Mouse (Mus musculus) heart, embryonic 16.5 days (tissue): ENCODE measurements at regions not wholly inside any gene's neighbourhood (a gene's known extent, or its start where the extent isn't known, plus 50 kb on each side); places are given as distances from the start of the nearest gene placed in this dataset.

ENCODE experiments used
- ATAC-seq: fragments of 200-750 bp; cut with Nextera tagmentation; replicated peaks from 2 replicates; pipeline ENCODE4 v1.8.0; 2017; ENCODE audit warnings: moderate number of reproducible peaks; ENCODE audit not compliant: insufficient read depth, low FRiP score; ENCODE audit errors: extremely low read depth
- H3K27ac ChIP-seq: fragments of 300-500 bp; sonication (generic); 2 replicates; pipeline ENCODE4 v1.5.1; 2014; ENCODE audit warnings: mild to moderate bottlenecking, low read length, control low read depth, moderate library complexity
- H3K27me3 ChIP-seq: fragments of 300-500 bp; sonication (generic); 2 replicates; pipeline ENCODE4 v1.6.1; 2014; ENCODE audit warnings: low read length, mixed read lengths; ENCODE audit not compliant: control insufficient read depth, insufficient read depth
- H3K36me3 ChIP-seq: fragments of 300-500 bp; sonication (generic); 2 replicates; pipeline ENCODE4 v1.6.1; 2014; ENCODE audit not compliant: control insufficient read depth, insufficient read depth
- H3K4me1 ChIP-seq: fragments of 300-500 bp; sonication (generic); 2 replicates; pipeline ENCODE4 v1.6.1; 2014; ENCODE audit warnings: low read length, mixed read lengths; ENCODE audit not compliant: control insufficient read depth, insufficient read depth
- H3K4me2 ChIP-seq: fragments of 300-500 bp; sonication (generic); 2 replicates; pipeline ENCODE4 v1.6.1; 2014; ENCODE audit warnings: low read depth, mild to moderate bottlenecking, control low read depth, low read length
- H3K4me3 ChIP-seq: fragments of 300-500 bp; sonication (generic); 2 replicates; pipeline ENCODE4 v1.5.1; 2014; ENCODE audit warnings: mild to moderate bottlenecking, control low read depth, low read length
- H3K9ac ChIP-seq: fragments of 300-500 bp; sonication (generic); 2 replicates; pipeline ENCODE4 v1.6.1; 2014; ENCODE audit warnings: low read length, control low read depth
- H3K9me3 ChIP-seq: fragments of 300-500 bp; sonication (generic); replicated peaks from 2 replicates; pipeline ENCODE4 v1.6.1; 2016; ENCODE audit warnings: low read length; ENCODE audit not compliant: control insufficient read depth
- WGBS: fragments of 180-500 bp; shearing (Covaris S2); extraction: QIAGEN DNeasy Blood & Tissue Kit; methylation state at CpG from one replicate; pipeline ENCODE4 v1.1.7; 2014; 5-methylcytosine and 5-hydroxymethylcytosine counted together

- no peak overlapping the region for H3K27ac ChIP-seq
- H3K27me3 ChIP-seq: no peaks in the 10 kb centered on the region
- no peak overlapping the region for H3K9ac ChIP-seq
- WGBS: 80% methylated on average over 8 of the region's 8 CpGs
- H3K9me3 ChIP-seq: no peaks in the 10 kb centered on the region
- ATAC-seq: no peak
- H3K4me1 ChIP-seq: no peaks in the 10 kb centered on the region
- no peak overlapping the region for H3K4me2 ChIP-seq
- no peak overlapping the region for H3K4me3 ChIP-seq
- no peaks in the 10 kb centered on the region for H3K36me3 ChIP-seq
These were observed 131.8 kb downstream of the Tshz3 start for GRCm38 (mm10) chr7:36829710-36830109.

- no peaks in the 10 kb centered on the region for H3K9me3 ChIP-seq
- WGBS: 61% methylated on average over 2 of the region's 2 CpGs
- H3K4me1 ChIP-seq: no peaks in the 10 kb centered on the region
- no peak overlapping the region for H3K27ac ChIP-seq
- no peaks in the 10 kb centered on the region for H3K36me3 ChIP-seq
- ATAC-seq: no peak
- no peak overlapping the region for H3K4me3 ChIP-seq
- no peaks in the 10 kb centered on the region for H3K27me3 ChIP-seq
- no peak overlapping the region for H3K9ac ChIP-seq
- H3K4me2 ChIP-seq: no peak overlapping the region
These were observed 132.2 kb downstream of the Tshz3 start for GRCm38 (mm10) chr7:36830155-36830554.

GRCm38 (mm10) chr7:36848279-36848678 lies 150.4 kb downstream of the Tshz3 start:
- H3K9me3 ChIP-seq: no peaks in the 10 kb centered on the region
- H3K36me3 ChIP-seq: no peaks in the 10 kb centered on the region
- no peaks in the 10 kb centered on the region for H3K27me3 ChIP-seq
- ATAC-seq: no peak
- no peak overlapping the region for H3K4me2 ChIP-seq
- no peak overlapping the region for H3K9ac ChIP-seq
- H3K27ac ChIP-seq: no peak overlapping the region
- WGBS: 78% methylated on average over 2 of the region's 2 CpGs
- no peak overlapping the region for H3K4me3 ChIP-seq
- no peaks in the 10 kb centered on the region for H3K4me1 ChIP-seq

GRCm38 (mm10) chr7:36851275-36851889 lies 153.5 kb downstream of the Tshz3 start:
- Histone ChIP-seq H3K27ac (no peak overlapping the region), H3K9ac (no peak overlapping the region), H3K27me3 (no peaks in the 10 kb centered on the region), H3K36me3 (no peaks in the 10 kb centered on the region), H3K4me2 (no peak overlapping the region), H3K4me1 (no peaks in the 10 kb centered on the region), H3K9me3 (0 out of 2 replicates have a peak, but pooled peaks cover 2% of the 10 kb centered on the region), H3K4me3 (no peak overlapping the region)
- ATAC-seq: no peak
- 58% methylated on average over 4 of the region's 4 CpGs for WGBS

GRCm38 (mm10) chr7:36854308-36854707 lies 156.4 kb downstream of the Tshz3 start:
- H3K9ac ChIP-seq: no peak overlapping the region
- H3K27ac ChIP-seq: no peak overlapping the region
- H3K4me2 ChIP-seq: no peak overlapping the region
- H3K4me1 ChIP-seq: no peaks in the 10 kb centered on the region
- ATAC-seq: no peak
- H3K27me3 ChIP-seq: no peaks in the 10 kb centered on the region
- 0 out of 2 replicates have a peak, but pooled peaks cover 2% of the 10 kb centered on the region for H3K9me3 ChIP-seq
- H3K4me3 ChIP-seq: no peak overlapping the region
- H3K36me3 ChIP-seq: no peaks in the 10 kb centered on the region

DNA sequence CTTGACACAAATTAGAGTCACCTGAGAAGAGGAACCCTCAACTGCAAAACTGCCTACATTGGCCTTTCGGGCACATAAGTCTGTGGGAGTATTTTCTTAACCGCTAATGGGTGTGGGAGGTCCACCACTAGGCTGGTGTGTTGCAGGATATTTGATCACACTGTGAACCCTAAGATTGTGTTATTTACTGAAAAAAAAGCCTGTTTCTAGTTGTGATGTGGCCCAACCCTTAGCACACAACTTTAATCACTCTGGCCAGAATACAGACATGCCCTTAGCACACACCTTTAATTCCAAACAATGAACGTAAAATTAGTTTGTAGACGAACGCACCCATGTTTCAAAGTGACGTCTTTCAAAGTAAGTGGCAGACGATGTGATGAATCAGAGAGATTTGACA lies 161.5 kb downstream of the Tshz3 start:
- H3K4me3 ChIP-seq: no peak overlapping the region
- H3K4me2 ChIP-seq: no peak overlapping the region
- 84% methylated on average over 7 of the region's 7 CpGs for WGBS
- no peaks in the 10 kb centered on the region for H3K9me3 ChIP-seq
- ATAC-seq: no peak
- H3K36me3 ChIP-seq: no peaks in the 10 kb centered on the region
- no peaks in the 10 kb centered on the region for H3K4me1 ChIP-seq
- H3K27me3 ChIP-seq: no peaks in the 10 kb centered on the region
- no peak overlapping the region for H3K27ac ChIP-seq
- no peak overlapping the region for H3K9ac ChIP-seq

- no peak overlapping the region for H3K9ac ChIP-seq
- H3K4me2 ChIP-seq: no peak overlapping the region
- no peak for ATAC-seq
- no peaks in the 10 kb centered on the region for H3K36me3 ChIP-seq
- H3K27me3 ChIP-seq: no peaks in the 10 kb centered on the region
- WGBS: 79% methylated on average over 7 of the region's 7 CpGs
- H3K9me3 ChIP-seq: no peaks in the 10 kb centered on the region
- no peak overlapping the region for H3K27ac ChIP-seq
- no peaks in the 10 kb centered on the region for H3K4me1 ChIP-seq
- H3K4me3 ChIP-seq: no peak overlapping the region
These were observed 164.6 kb downstream of the Tshz3 start for GRCm38 (mm10) chr7:36862481-36862880.

DNA sequence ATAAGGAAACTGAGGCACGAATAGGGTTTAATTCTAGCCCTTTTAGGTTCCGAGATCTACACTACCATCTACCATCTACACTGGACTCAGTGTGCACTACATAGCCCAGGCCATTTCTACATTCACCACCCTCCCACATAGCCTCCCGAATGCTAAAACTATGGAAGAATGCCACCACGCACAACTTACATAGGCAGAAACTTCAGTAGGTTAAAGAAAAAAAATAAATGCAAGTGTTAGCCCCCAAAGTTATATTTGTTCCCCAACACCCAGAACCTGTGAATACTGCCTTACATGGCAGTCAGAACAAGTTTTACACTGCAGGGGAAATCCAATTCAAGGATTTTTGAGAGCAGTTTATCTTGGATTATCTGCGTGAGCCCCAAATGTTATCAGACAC lies 165.8 kb downstream of the Tshz3 start:
- no peaks in the 10 kb centered on the region for H3K36me3 ChIP-seq
- H3K4me1 ChIP-seq: no peaks in the 10 kb centered on the region
- no peak overlapping the region for H3K9ac ChIP-seq
- no peak for ATAC-seq
- WGBS: 80% methylated on average over 5 of the region's 5 CpGs
- H3K27ac ChIP-seq: no peak overlapping the region
- H3K4me3 ChIP-seq: no peak overlapping the region
- no peak overlapping the region for H3K4me2 ChIP-seq
- no peaks in the 10 kb centered on the region for H3K9me3 ChIP-seq
- H3K27me3 ChIP-seq: no peaks in the 10 kb centered on the region

GRCm38 (mm10) chr7:36864675-36865074 lies 166.8 kb downstream of the Tshz3 start:
- 67% methylated on average over 4 of the region's 4 CpGs for WGBS
- H3K4me2 ChIP-seq: no peak overlapping the region
- H3K4me1 ChIP-seq: no peaks in the 10 kb centered on the region
- H3K36me3 ChIP-seq: no peaks in the 10 kb centered on the region
- no peak overlapping the region for H3K27ac ChIP-seq
- no peaks in the 10 kb centered on the region for H3K27me3 ChIP-seq
- no peak for ATAC-seq
- no peak overlapping the region for H3K4me3 ChIP-seq
- H3K9me3 ChIP-seq: no peaks in the 10 kb centered on the region
- H3K9ac ChIP-seq: no peak overlapping the region
